8 mouse cellular contexts compared by ENCODE assay signal in genomic region chr3:79852654-79853166, GRCm38 (mm10). TPM values are rescaled to one million over a fixed set of nuclear protein-coding genes. Genes with fewer than 3 reads are reported as not detected.
DNase-seq lines count a peak whose midpoint lies in the region; ATAC-seq and TF ChIP-seq lines count a peak whose summit lies in the region.

Gene Tmem144 (minus strand): TSS chr3:79852773.

- H3K4me3 ChIP-seq in liver, embryonic 11.5 days (ENCODE audit: low read depth, low read length) = no peak within 1 kb of the TSS
- H3K4me3 ChIP-seq in liver, postnatal 0 days (ENCODE audit: low read depth, low read length) = no peak within 1 kb of the TSS

- H3K9ac ChIP-seq in liver, embryonic 11.5 days (ENCODE audit: low read depth, low read length) = no peak within 1 kb of the TSS
- H3K9ac ChIP-seq in liver, postnatal 0 days (replicated peaks) = no peak within 1 kb of the TSS

- intact Hi-C loops in gastrocnemius, postnatal 14 days (cut with DNase I; ENCODE audit: low total_unique reads) = no loop called here

- ATAC-seq in liver, embryonic 11.5 days (replicated peaks; ENCODE audit: low FRiP score) = peak; percentile 40
- peak; percentile 49 to 57 for ATAC-seq in hematopoietic stem cell, adult 5-6 weeks (replicated peaks in 1 of 2; ENCODE audit: insufficient read depth in 1 of 2, low FRiP score in 2 of 2, low TSS enrichment in 1 of 2, low read depth in 1 of 2, poor library complexity in 2 of 2, severe bottlenecking in 2 of 2)
- ATAC-seq in liver, postnatal 0 days = peak; percentile 40; the same call in 1 of the 2 replicates

- DNase-seq in liver, embryonic 11.5 days (ENCODE audit: low spot score) = no peak
- no peak for DNase-seq in liver
- no peak for DNase-seq in liver, postnatal 0 days
- DNase-seq in retina, postnatal 1 day = peak; percentile 92
- DNase-seq in ovary, postnatal 10 days (ENCODE audit: low spot score) = no peak
- DNase-seq in frontal cortex, postnatal 36 days (ENCODE audit: low spot score in 2 of 2) = no peak
- no peak for DNase-seq in gastrocnemius, postnatal 14 days

- no peaks in the 10 kb centered on the region for H3K9me3 ChIP-seq in liver, embryonic 11.5 days (ENCODE audit: control insufficient read depth, low read length)
- no peaks in the 10 kb centered on the region for H3K9me3 ChIP-seq in liver, postnatal 0 days (ENCODE audit: low read length)

- no peak within 1 kb of the TSS for H3K27ac ChIP-seq in liver, embryonic 11.5 days (ENCODE audit: low read depth, low read length)
- H3K27ac ChIP-seq in liver, postnatal 0 days (ENCODE audit: low read depth) = no peak within 1 kb of the TSS

- TF ChIP-seq CTCF in liver, postnatal 0 days (IDR thresholded peaks at IDR 0.05; ENCODE audit: low read depth) = no peak

- no peaks in the 10 kb centered on the region for H3K27me3 ChIP-seq in liver, embryonic 11.5 days (replicated peaks; ENCODE audit: control insufficient read depth, insufficient read depth, low read length)
- no peaks in the 10 kb centered on the region for H3K27me3 ChIP-seq in liver, postnatal 0 days (ENCODE audit: insufficient read depth, low read length)

- no peaks in the 10 kb centered on the region for H3K36me3 ChIP-seq in liver, embryonic 11.5 days (ENCODE audit: control insufficient read depth, insufficient read depth, low read length)
- no peaks in the 10 kb centered on the region for H3K36me3 ChIP-seq in liver, postnatal 0 days (replicated peaks; ENCODE audit: insufficient read depth, low read length)

- 44% methylated on average over 8 of the region's 8 CpGs for WGBS in liver, embryonic 11.5 days
- 43% methylated on average over 8 of the region's 8 CpGs for WGBS in liver, postnatal 0 days (ENCODE audit: insufficient replicate concordance)

- no peak for TF ChIP-seq EP300 in liver, postnatal 0 days (IDR thresholded peaks at IDR 0.05; ENCODE audit: low read depth)

- no peak within 1 kb of the TSS for H3K4me2 ChIP-seq in liver, embryonic 11.5 days
- no peak within 1 kb of the TSS for H3K4me2 ChIP-seq in liver, postnatal 0 days (ENCODE audit: low read depth, low read length)

- H3K4me1 ChIP-seq in liver, embryonic 11.5 days (replicated peaks; ENCODE audit: control insufficient read depth, insufficient read depth, low read length) = peaks cover 12% of the 10 kb centered on the region
- peaks cover 14% of the 10 kb centered on the region; the same call in 1 of the 2 replicates for H3K4me1 ChIP-seq in liver, postnatal 0 days (ENCODE audit: insufficient read depth)

RNA-seq across cellular contexts. Expression of gene Tmem144, which starts in this region (rescaled TPM):
- polyA plus RNA-seq in liver, embryonic 11.5 days (2014; fragmentation: Nextera tagmentation; extraction: Ambion mirVana) = 3.3 and 4.9 TPM in 2 replicates
- 0.75 and 1.5 TPM in 2 replicates for total RNA-seq in hematopoietic stem cell, adult 5-6 weeks (2017)
- polyA plus RNA-seq in liver, postnatal 0 days (2015; fragmentation: Nextera tagmentation; extraction: Ambion mirVana) = 1.2 and 2.0 TPM in 2 replicates
- 1 to 10 TPM; 1.0 to 1.9 TPM for total RNA-seq in gastrocnemius, postnatal 14 days (2021)
